Mouse (Mus musculus) T-helper 1 cell (primary cell): ENCODE results near the gene Igsf3.

Experiments used
- in situ Hi-C: fragments of 300-600 bp; cut with MboI, MseI; formaldehyde crosslinking; loops from one replicate; pipeline ENCODE4 v1.15.1; 2025; ENCODE audit warnings: high pct_unique_total_duplicates

Gene Igsf3

GRCm38 (mm10) chr3:101447239-101447638, 70.4 kb downstream of the Igsf3 start:
- in situ Hi-C loops: no loop called here

GRCm38 (mm10) chr3:101448765-101449164, 71.9 kb downstream of the Igsf3 start:
- in situ Hi-C loops: no loop called here

GRCm38 (mm10) chr3:101450811-101451428, 74.0 kb downstream of the Igsf3 start:
- in situ Hi-C loops: no loop called here

- in situ Hi-C loops: loop anchor here (5.0 kb wide), 2 partner anchors 143 to 503 kb away; no protein-coding TSS in a partner anchor
Observed at GRCm38 (mm10) chr3:101460618-101461017, 83.7 kb downstream of the Igsf3 start.

GRCm38 (mm10) chr3:101461046-101461445, 84.2 kb downstream of the Igsf3 start:
- in situ Hi-C loops: loop anchor here (5.0 kb wide), 2 partner anchors 144 to 504 kb away; no protein-coding TSS in a partner anchor

GRCm38 (mm10) chr3:101461816-101462215, 84.9 kb downstream of the Igsf3 start:
- in situ Hi-C loops: loop anchor here (5.0 kb wide), 2 partner anchors 145 to 505 kb away; no protein-coding TSS in a partner anchor

GRCm38 (mm10) chr3:101462294-101462693, 85.4 kb downstream of the Igsf3 start:
- in situ Hi-C loops: loop anchor here (5.0 kb wide), 2 partner anchors 145 to 505 kb away; no protein-coding TSS in a partner anchor

- in situ Hi-C loops: loop anchor here (5.0 kb wide), 2 partner anchors 146 to 506 kb away; no protein-coding TSS in a partner anchor
Observed at GRCm38 (mm10) chr3:101463491-101463890, 86.6 kb downstream of the Igsf3 start.

- in situ Hi-C loops: no loop called here
Observed at GRCm38 (mm10) chr3:101469675-101470074, 92.8 kb downstream of the Igsf3 start.

- in situ Hi-C loops: no loop called here
Observed at GRCm38 (mm10) chr3:101471881-101472280, 95.0 kb downstream of the Igsf3 start.

- in situ Hi-C loops: no loop called here
Observed at GRCm38 (mm10) chr3:101481951-101482350, 105.1 kb downstream of the Igsf3 start.

- in situ Hi-C loops: no loop called here
Observed at GRCm38 (mm10) chr3:101483256-101483983, 106.5 kb downstream of the Igsf3 start.

- in situ Hi-C loops: no loop called here
Observed at GRCm38 (mm10) chr3:101486054-101486765, 109.3 kb downstream of the Igsf3 start.

- in situ Hi-C loops: no loop called here
Observed at GRCm38 (mm10) chr3:101487436-101487835, 110.6 kb downstream of the Igsf3 start.

GRCm38 (mm10) chr3:101488204-101488603, 111.3 kb downstream of the Igsf3 start:
- in situ Hi-C loops: no loop called here

GRCm38 (mm10) chr3:101490515-101490914, 113.6 kb downstream of the Igsf3 start:
- in situ Hi-C loops: loop anchor here (5.0 kb wide), 1 partner anchor 322 kb away; no protein-coding TSS in a partner anchor

- in situ Hi-C loops: loop anchor here (5.0 kb wide), 1 partner anchor 319 kb away; no protein-coding TSS in a partner anchor
Observed at GRCm38 (mm10) chr3:101492908-101493307, 116.0 kb downstream of the Igsf3 start.

- in situ Hi-C loops: loop anchor here (5.0 kb wide), 1 partner anchor 318 kb away; no protein-coding TSS in a partner anchor
Observed at GRCm38 (mm10) chr3:101493937-101494459, 117.1 kb downstream of the Igsf3 start.

GRCm38 (mm10) chr3:101497432-101498030, 120.6 kb downstream of the Igsf3 start:
- in situ Hi-C loops: no loop called here

- in situ Hi-C loops: no loop called here
Observed at GRCm38 (mm10) chr3:101499906-101500305, 123.0 kb downstream of the Igsf3 start.

- in situ Hi-C loops: no loop called here
Observed at GRCm38 (mm10) chr3:101500393-101501051, 123.6 kb downstream of the Igsf3 start.
